Mouse (Mus musculus): ENCODE measurements at regions not wholly inside any gene's neighbourhood (a gene's known extent, or its start where the extent isn't known, plus 50 kb on each side); places are given as distances from the start of the nearest gene placed in this dataset.

- DNase-seq, result no peak
These were observed 90.7 kb downstream of the Banf2 start for GRCm38 (mm10) chr2:144123395-144124034.

DNA sequence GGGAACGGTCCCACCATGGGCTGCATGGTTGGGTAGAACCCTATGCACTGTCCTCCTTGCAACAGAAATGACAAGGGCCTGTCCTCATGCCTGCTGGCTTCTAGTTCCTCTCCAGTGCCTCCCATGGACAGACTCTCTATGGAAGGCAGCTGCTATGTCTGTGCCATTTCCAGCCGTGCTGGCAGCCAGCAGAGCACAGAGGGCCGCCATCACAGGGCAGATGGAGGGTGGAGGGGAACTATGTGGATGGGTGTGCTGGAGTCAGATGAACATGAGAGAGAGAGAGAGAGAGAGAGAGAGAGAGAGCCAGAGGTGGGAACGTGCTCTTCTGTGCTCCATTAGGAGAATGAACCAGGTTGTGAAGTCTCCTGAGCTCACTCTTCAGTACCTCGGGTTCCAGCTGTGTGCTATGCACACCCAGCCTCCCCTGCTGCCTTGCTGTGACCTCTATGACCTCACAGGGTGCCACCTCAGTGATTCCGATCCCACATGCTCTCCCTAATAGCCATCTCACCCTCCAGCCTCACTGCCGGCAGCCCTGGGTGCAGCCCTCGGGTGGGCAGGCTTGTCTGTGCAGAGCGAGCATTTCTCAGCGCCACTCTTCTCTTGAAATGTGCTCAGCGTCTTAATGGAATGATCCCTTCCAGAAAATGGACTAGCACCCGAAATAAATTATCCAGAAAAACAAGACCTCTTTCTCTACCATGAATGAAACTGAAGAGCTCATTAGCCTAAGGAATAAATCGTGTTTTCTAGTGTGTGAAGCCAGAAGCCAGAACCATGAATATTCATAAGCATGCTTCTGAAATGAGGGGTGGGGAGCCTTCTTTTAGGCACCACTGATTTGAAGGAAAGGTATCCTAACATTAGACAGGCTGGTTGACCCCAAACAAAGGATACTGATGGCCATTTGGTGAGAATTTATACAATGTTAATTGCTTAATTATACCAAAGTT is 94.5 kb downstream of the Banf2 start:
- DNase-seq, result no peak

DNA sequence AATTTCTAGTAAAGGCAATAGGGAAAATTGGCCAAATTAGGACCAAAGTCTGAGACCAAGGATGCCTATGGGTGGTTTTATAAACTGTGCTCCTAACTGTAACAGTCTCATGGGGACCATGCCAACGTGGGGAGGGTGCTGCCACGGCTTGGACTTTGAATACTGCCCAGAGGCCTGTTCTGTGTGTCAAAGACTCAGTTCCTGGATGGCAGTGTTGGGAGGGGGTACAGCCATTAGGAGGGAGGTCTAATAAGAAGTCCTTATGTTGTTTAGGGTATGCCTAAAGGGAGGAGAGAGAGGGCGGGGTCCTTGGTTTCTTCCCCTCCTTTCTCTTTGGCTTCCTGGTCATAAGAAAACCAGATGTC is 95.2 kb downstream of the Banf2 start:
- DNase-seq, result peak; percentile 52

DNA sequence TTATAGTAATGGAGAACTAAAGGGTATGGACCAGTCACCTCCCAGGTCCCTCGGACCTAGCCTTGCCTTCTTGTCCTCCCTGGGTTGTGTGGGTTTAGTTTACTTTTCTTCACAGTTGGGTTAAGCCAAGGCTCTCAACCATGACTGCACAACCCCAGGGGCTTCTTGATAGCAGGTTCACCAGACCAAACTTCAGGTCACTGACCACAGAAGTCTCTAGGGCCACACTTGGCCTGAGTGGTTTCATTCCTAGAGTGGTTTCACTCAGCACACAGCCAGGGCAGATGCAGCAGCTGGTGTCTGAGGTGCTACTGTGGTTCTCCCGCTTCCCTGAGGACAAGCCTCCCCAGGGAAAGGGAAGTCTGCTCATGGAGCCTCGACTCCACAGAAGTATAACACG is 95.7 kb downstream of the Banf2 start:
- DNase-seq, result peak; percentile 60

DNA sequence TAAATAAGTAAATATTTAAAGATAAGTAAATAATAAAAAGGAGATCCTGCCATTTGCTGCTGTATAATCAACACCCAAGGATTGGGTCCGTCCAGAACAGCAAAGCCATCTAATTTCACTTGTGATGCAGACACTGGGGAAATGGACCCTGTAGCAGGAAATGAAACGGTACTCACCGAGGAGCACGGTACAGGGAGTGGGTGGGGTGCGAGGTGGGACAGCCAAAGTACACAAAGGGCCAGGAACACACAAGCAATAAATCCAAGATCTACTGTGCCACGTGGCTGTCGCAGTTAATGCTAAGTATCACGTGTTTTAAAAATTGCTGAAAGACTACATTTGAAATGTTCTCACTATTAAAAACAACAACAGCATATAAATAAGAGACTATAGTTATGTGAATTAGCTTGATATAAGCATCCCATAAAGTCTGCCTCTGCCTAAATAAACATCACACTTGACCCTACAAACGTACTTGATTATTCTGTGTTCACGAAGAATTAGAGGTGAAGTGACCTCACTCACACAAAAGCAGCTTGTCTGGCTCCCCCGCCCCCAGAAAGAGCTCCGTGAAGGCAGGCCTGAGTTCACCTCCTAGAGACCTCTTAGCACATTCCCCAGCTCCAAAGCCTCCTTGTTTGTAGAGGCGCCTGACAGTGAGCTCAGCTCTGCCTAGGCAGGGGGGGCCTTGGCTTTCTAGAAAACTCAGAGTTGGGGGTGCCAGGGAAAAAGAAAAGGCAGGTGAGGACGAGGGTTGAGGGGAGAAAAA is 101.1 kb downstream of the Banf2 start:
- no peak for DNase-seq

GRCm38 (mm10) chr2:144134575-144134958 is 101.7 kb downstream of the Banf2 start:
- no peak for DNase-seq

DNA sequence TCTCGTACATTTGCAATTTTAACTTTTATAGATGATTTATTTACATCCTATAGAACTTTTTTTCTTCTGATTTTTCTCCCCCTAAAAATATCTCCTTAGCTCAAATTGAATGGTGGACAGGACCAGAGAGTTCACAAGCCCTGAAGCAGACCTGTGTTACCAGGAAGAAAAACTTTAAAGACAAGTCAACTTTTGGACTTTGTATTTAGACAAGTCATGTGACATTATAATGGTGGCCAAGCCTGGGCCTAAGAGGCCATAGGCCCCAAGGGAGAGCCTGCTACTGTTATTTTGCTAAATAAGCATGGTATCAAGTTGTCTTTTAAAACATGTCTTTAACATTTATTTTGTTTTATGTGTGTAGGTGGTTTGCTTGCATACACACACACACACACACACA is 102.7 kb downstream of the Banf2 start:
- DNase-seq, result no peak

DNA sequence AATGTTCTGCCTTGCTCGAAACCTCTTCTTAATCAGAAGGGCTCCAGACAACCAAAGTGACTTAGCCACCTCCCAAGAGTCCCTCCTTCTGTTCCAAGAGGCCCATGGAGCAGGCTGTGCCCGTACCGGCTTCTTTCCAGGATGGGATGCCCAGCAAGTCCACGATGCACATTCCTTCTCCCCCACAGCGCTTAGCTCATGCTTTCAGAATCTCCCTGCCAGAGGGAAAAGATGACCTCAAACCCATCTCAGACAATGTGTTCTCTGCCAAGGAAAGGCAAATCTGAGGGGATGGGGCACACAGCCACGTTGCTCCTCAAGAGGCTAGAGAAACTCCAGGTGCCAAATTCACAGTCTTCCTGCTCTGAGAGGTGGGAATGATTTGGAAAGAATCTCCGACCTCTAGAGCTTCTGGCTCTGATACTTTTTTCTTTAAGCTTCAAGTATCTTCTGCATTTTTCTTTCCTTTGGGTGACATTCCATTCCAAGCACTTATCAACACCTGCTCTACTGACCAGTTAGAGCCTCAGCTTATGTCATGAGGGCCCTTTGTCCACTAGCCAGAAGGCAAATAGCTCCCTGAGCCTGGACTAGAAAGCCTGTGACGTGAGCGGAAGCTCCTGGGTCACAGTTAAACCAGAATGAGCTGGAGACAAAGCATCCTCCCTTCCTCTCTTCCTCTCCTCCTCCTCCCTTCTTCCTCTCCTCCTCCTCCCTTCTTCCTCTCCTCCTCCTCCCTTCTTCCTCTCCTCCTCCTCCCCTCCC is 110.9 kb downstream of the Banf2 start:
- DNase-seq, result no peak

DNA sequence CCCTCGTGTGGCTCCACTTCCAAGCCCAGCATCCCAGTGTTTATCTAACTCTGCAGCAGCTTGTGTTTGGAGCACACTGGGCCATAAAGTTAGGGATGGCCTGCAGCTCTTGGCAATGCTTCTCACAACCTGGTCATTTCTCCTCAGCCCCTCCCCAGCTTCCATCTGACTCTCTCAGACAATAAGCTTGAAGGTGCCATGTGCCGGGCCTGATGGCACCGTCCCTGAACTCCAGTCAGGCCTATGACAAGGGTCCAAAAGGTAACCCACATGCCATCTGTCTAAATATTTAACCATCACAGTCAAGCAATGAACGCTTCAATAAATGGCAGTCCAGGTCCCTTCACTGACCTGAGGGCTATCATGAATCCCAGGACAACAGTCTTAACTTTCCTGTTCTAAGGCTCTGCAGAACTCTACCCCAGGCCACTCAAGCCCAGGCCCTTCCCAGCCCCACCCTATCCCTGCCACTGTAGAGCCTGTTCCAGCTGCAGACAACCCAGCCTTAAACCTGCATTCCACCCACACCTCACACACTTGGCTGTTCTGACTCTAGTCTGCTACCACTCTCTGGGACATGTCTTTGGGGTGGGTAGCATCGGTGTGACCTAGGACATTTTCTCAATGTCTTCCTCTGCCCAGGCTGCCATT is 111.8 kb downstream of the Banf2 start:
- peak; percentile 35 for DNase-seq

- DNase-seq, result no peak
These were observed 113.8 kb upstream of the Mgme1 start for GRCm38 (mm10) chr2:144156456-144157211.

DNA sequence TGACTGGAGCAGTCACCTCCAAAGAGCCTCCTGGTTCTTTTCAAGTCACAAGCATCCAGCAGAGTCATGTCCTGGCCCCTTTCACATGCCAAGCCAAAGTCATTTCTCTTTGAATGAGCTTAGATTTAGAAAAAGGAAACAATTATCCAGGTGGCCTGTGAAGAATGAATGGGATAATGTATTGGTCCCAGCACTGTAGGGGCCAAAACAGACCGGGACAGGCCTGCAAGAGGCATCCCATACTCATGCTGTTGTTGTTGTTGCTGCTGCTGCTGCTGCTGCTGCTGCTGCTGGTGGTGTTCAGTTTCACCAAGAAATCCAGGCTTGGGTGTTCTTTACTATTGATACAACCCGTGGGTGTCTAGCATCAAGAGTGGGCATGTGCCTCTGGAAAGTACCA is 113.1 kb upstream of the Mgme1 start:
- DNase-seq, result no peak

DNA sequence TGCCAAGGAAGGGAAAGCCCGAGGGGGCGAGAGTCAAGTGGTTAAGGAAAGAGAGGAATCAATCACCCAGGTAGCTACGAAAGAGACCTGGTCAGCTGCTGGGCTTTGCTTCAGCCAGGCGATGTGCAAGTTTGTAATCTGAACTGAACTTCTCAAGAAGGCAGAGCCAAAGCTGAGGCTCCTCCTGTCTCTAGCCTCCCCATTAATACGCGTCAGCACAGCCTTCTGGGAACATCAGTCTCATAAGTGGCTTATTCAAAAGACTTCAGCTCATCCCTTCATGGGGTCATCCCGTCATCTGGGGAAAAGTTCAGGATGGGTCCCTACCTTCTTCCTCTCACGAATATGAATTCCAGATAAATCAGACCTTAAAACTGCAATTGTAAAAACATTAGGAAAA is 112.2 kb upstream of the Mgme1 start:
- DNase-seq, result no peak

GRCm38 (mm10) chr2:144159854-144160331 is 110.6 kb upstream of the Mgme1 start:
- DNase-seq, result peak; percentile 73

DNA sequence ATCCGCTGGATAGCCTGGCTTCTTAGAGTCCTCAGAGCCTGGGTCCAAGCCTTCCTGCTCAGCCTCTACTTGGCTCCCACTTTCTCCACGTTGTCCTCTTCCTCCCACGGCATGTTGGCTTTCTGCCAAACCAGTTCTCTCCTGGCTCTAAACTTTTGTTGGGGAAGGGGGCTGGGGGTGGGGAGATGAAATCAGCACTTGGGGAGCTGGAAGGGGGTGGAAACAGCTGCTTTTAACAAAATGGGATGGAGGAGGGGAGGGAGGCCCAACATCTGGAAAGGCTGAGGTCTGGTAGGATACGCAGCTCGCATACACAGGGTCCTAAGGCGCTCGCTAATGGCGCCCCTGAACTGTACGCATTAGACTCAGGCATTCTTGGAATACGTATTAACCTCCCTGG is 110.0 kb upstream of the Mgme1 start:
- DNase-seq, result no peak

DNA sequence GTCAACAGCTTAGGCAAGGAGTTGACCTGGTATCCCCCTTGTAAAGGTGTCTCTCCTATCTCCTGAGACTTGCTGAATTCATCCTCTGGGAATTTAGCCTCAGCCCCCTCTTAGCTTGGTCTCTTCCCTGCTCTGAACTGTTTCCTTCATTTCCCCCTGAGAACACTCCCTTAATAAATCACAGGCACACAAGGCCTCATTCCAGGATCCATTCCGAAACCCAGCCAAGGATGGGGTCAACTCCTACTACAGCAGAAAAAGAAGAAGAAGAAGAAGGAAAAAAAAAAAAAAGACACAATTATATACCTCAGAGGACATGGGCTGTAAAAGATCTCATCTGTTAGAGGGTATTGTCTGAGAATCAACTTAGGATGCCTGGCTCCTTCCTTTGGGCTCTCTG is 108.6 kb upstream of the Mgme1 start:
- DNase-seq, result no peak

DNA sequence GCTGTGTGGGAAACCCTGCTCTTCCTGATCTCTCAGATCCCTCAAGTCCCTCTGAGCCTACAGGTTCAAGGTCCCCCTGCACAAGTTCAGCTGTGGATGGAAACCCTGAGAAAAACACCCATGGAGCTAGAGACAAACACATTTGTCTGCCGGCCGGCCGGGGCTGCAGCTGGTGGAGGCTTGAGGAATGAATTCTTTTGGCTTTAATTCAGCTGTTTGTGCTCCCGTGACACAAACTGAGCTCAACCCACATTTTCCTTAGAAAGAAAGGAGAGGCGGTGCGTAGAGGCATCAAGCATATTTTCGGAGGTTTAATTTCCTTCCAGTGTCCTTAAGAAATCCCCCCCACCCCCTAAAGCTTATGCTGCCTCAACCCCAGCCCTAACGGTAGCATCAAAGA is 106.4 kb upstream of the Mgme1 start:
- peak; percentile 32 for DNase-seq

DNA sequence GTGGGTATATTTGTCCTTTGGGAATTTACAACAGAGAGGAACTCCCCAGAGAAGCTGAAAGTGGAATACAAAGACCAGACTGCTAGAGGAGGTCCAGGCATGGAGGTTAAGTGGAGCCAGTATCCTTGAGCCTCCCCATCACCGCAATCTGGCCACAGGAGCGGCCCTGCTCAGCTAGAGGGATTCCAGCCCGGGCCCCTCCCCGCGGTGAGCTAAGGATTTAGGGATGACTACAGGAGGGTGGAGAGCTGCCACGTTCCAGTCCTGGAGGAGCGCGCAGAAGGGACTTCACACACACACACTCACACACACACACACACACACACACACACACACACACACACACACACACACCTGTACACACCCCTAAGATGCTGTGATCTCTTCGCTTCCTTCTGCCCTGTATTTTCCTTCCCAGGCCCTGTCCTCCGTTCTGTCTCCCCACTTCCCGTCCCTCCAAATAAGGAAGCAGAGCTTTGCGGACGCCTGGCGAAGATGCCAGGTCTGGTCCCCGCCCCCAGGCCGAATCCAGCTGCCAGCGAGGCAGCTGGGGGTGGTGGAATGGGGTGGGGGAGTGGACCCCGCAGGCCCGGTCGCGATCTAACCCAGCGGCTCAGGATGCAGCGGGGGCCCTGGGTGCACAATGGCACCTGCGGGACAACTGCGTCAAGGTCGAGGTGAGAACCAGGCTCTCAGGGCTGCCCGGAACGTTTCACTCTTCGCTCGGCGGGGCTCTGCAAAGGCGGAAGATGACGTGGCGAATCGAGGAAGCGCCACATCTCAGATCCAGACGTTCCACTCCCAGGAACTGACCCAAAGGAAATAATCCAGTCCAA is 105.3 kb upstream of the Mgme1 start:
- DNase-seq, result peak; percentile 75

- DNase-seq, result no peak
These were observed 104.2 kb upstream of the Mgme1 start for GRCm38 (mm10) chr2:144166102-144166750.

- DNase-seq, result no peak
These were observed 100.8 kb upstream of the Mgme1 start for GRCm38 (mm10) chr2:144169576-144170178.

Measured in kidney, adult 11 months (tissue).